Mouse (Mus musculus) hindbrain, embryonic 11.5 days (tissue): ENCODE results near the gene Calcoco1. TPM values are rescaled to one million over a fixed set of nuclear protein-coding genes. Genes with fewer than 3 reads are reported as not detected.

Experiments used
- ATAC-seq: fragments of 200-750 bp; cut with Nextera tagmentation; 2 replicates; pipeline ENCODE4 v1.8.0; 2017; ENCODE audit warnings: mild to moderate bottlenecking, moderate TSS enrichment, moderate library complexity; ENCODE audit not compliant: low FRiP score
- DNase-seq: peaks from one replicate; pipeline ENCODE4 v3.0.0-alpha.2; 2015; ENCODE audit warnings: low spot score
- H3K27ac ChIP-seq: fragments of 300-500 bp; sonication (generic); 2 replicates; pipeline ENCODE4 v1.5.1; 2014; ENCODE audit warnings: mild to moderate bottlenecking, low read depth, low read length
- H3K27me3 ChIP-seq: fragments of 300-500 bp; sonication (generic); 2 replicates; pipeline ENCODE4 v1.6.1; 2014; ENCODE audit warnings: mild to moderate bottlenecking, low read length, moderate library complexity, mixed read lengths; ENCODE audit not compliant: control insufficient read depth, insufficient read depth
- H3K36me3 ChIP-seq: fragments of 300-500 bp; sonication (generic); 2 replicates; pipeline ENCODE4 v1.6.1; 2014; ENCODE audit warnings: mild to moderate bottlenecking, low read length, moderate library complexity, mixed read lengths; ENCODE audit not compliant: control insufficient read depth, insufficient read depth
- H3K4me1 ChIP-seq: fragments of 300-500 bp; sonication (generic); replicated peaks from 2 replicates; pipeline ENCODE4 v1.6.1; 2014; ENCODE audit warnings: low read length, mixed read lengths; ENCODE audit not compliant: control insufficient read depth, insufficient read depth
- H3K4me2 ChIP-seq: fragments of 300-500 bp; sonication (generic); replicated peaks from 2 replicates; pipeline ENCODE4 v1.6.1; 2014; ENCODE audit warnings: mild to moderate bottlenecking, low read depth, low read length
- H3K4me3 ChIP-seq: fragments of 300-500 bp; sonication (generic); 2 replicates; pipeline ENCODE4 v1.5.1; 2014; ENCODE audit warnings: low read depth, low read length
- H3K9ac ChIP-seq: fragments of 300-500 bp; sonication (generic); 2 replicates; pipeline ENCODE4 v1.6.1; 2014; ENCODE audit warnings: low read depth, low read length
- H3K9me3 ChIP-seq: fragments of 300-500 bp; sonication (generic); 2 replicates; pipeline ENCODE4 v1.6.1; 2016; ENCODE audit warnings: low read length; ENCODE audit not compliant: control insufficient read depth
- WGBS: fragments of 180-500 bp; shearing (Covaris S2); extraction: QIAGEN DNeasy Blood & Tissue Kit; methylation state at CpG from one replicate; pipeline ENCODE4 v1.1.7; 2014; 5-methylcytosine and 5-hydroxymethylcytosine counted together
- polyA plus RNA-seq: library from polyadenylated mRNA; unstranded; fragments of >200 nt; fragmentation: Nextera tagmentation; extraction: Ambion mirVana; gene quantifications from 2 replicates; pipeline ENCODE4 v1.2.1, GENCODE M21; 2014

Gene Calcoco1
- polyA plus RNA-seq, 1 experiment from 2014 or later: 26.2 TPM

GRCm38 (mm10) chr15:102743996-102744395 lies 22.0 kb upstream of the Calcoco1 start:
- WGBS: under 1% methylated on average over 14 of the region's 14 CpGs
- peak; percentile 83 for DNase-seq
- Histone ChIP-seq H3K9ac (peak overlapping the region; percentile 42), H3K9me3 (no peaks in the 10 kb centered on the region), H3K27me3 (peaks cover 54% of the 10 kb centered on the region), H3K4me1 (peaks cover 19% of the 10 kb centered on the region), H3K27ac (peak overlapping the region; percentile 75), H3K4me2 (peak overlapping the region; percentile 9), H3K4me3 (no peak overlapping the region), H3K36me3 (no peaks in the 10 kb centered on the region)
- ATAC-seq: peak; percentile 75

GRCm38 (mm10) chr15:102743196-102743595 lies 21.2 kb upstream of the Calcoco1 start:
- Histone ChIP-seq H3K9me3 (no peaks in the 10 kb centered on the region), H3K4me2 (no peak overlapping the region), H3K27ac (peak overlapping the region; percentile 75; the same call in 1 of the 2 replicates), H3K4me3 (no peak overlapping the region), H3K4me1 (peaks cover 17% of the 10 kb centered on the region), H3K36me3 (no peaks in the 10 kb centered on the region), H3K9ac (no peak overlapping the region), H3K27me3 (peaks cover 48% of the 10 kb centered on the region)
- DNase-seq (peak; percentile 44), ATAC-seq (no peak)
- 21% methylated on average over 8 of the region's 8 CpGs for WGBS

- H3K27ac ChIP-seq: peak overlapping the region; percentile 75; the same call in 1 of the 2 replicates
- peaks cover 42% of the 10 kb centered on the region for H3K27me3 ChIP-seq
- H3K9ac ChIP-seq: no peak overlapping the region
- H3K36me3 ChIP-seq: no peaks in the 10 kb centered on the region
- peaks cover 14% of the 10 kb centered on the region for H3K4me1 ChIP-seq
- no peaks in the 10 kb centered on the region for H3K9me3 ChIP-seq
- 0% methylated on average over 10 of the region's 10 CpGs for WGBS
- DNase-seq: peak; percentile 97
- H3K4me3 ChIP-seq: no peak overlapping the region
- no peak overlapping the region for H3K4me2 ChIP-seq
- ATAC-seq: peak; percentile 38; the same call in 1 of the 2 replicates
Observed at GRCm38 (mm10) chr15:102742589-102742988, 20.6 kb upstream of the Calcoco1 start.

- ATAC-seq (no peak), DNase-seq (peak; percentile 81)
- H3K36me3 ChIP-seq: no peaks in the 10 kb centered on the region
- no peak overlapping the region for H3K4me3 ChIP-seq
- 38% methylated on average over 15 of the region's 15 CpGs for WGBS
- peaks cover 5% of the 10 kb centered on the region; the same call in 1 of the 2 replicates for H3K4me1 ChIP-seq
- H3K27ac ChIP-seq: no peak overlapping the region
- H3K4me2 ChIP-seq: no peak overlapping the region
- H3K9me3 ChIP-seq: no peaks in the 10 kb centered on the region
- H3K9ac ChIP-seq: no peak overlapping the region
- H3K27me3 ChIP-seq: peaks cover 29% of the 10 kb centered on the region
Observed at GRCm38 (mm10) chr15:102739520-102740297, 17.7 kb upstream of the Calcoco1 start.

GRCm38 (mm10) chr15:102738434-102738833 lies 16.5 kb upstream of the Calcoco1 start:
- no peak overlapping the region for H3K27ac ChIP-seq
- H3K4me1 ChIP-seq: no peaks in the 10 kb centered on the region
- ATAC-seq (no peak), DNase-seq (no peak)
- H3K9me3 ChIP-seq: no peaks in the 10 kb centered on the region
- no peaks in the 10 kb centered on the region for H3K36me3 ChIP-seq
- H3K4me2 ChIP-seq: no peak overlapping the region
- peaks cover 21% of the 10 kb centered on the region for H3K27me3 ChIP-seq
- WGBS: 60% methylated on average over 2 of the region's 2 CpGs
- no peak overlapping the region for H3K4me3 ChIP-seq
- no peak overlapping the region for H3K9ac ChIP-seq

- no peak overlapping the region for H3K27ac ChIP-seq
- peaks cover 19% of the 10 kb centered on the region for H3K27me3 ChIP-seq
- no peak overlapping the region for H3K9ac ChIP-seq
- no peak overlapping the region for H3K4me3 ChIP-seq
- H3K4me1 ChIP-seq: no peaks in the 10 kb centered on the region
- no peaks in the 10 kb centered on the region for H3K36me3 ChIP-seq
- ATAC-seq: peak; percentile 47
- 81% methylated on average over 19 of the region's 19 CpGs for WGBS
- no peaks in the 10 kb centered on the region for H3K9me3 ChIP-seq
- H3K4me2 ChIP-seq: no peak overlapping the region
- no peak for DNase-seq
Observed at GRCm38 (mm10) chr15:102737092-102737491, 15.1 kb upstream of the Calcoco1 start.

- WGBS: 17% methylated on average over 24 of the region's 36 CpGs
- no peak overlapping the region for H3K9ac ChIP-seq
- DNase-seq (peak; percentile 50), ATAC-seq (peak; percentile 58)
- H3K36me3 ChIP-seq: no peaks in the 10 kb centered on the region
- no peaks in the 10 kb centered on the region for H3K4me1 ChIP-seq
- H3K27me3 ChIP-seq: peaks cover 13% of the 10 kb centered on the region
- peak overlapping the region; percentile 29 for H3K4me2 ChIP-seq
- no peak overlapping the region for H3K27ac ChIP-seq
- H3K9me3 ChIP-seq: no peaks in the 10 kb centered on the region
- peak overlapping the region; percentile 0; the same call in 1 of the 2 replicates for H3K4me3 ChIP-seq
Observed at GRCm38 (mm10) chr15:102736127-102736944, 14.4 kb upstream of the Calcoco1 start.

GRCm38 (mm10) chr15:102735031-102735430 lies 13.1 kb upstream of the Calcoco1 start:
- no peak overlapping the region for H3K4me2 ChIP-seq
- H3K4me3 ChIP-seq: no peak overlapping the region
- DNase-seq (peak; percentile 39), ATAC-seq (no peak)
- no peaks in the 10 kb centered on the region for H3K36me3 ChIP-seq
- H3K27me3 ChIP-seq: peaks cover 13% of the 10 kb centered on the region
- H3K27ac ChIP-seq: no peak overlapping the region
- H3K9me3 ChIP-seq: no peaks in the 10 kb centered on the region
- H3K9ac ChIP-seq: no peak overlapping the region
- no peaks in the 10 kb centered on the region for H3K4me1 ChIP-seq
- 31% methylated on average over 14 of the region's 14 CpGs for WGBS
